Mouse (Mus musculus) Muller cell, postnatal 12 days (primary cell): ENCODE data around the gene Fam120b.

ENCODE experiments used
- DNase-seq: peaks from one replicate; pipeline ENCODE4 v3.0.0-alpha.2; 2015; ENCODE audit errors: inconsistent ontology term

Fam120b gene

DNA sequence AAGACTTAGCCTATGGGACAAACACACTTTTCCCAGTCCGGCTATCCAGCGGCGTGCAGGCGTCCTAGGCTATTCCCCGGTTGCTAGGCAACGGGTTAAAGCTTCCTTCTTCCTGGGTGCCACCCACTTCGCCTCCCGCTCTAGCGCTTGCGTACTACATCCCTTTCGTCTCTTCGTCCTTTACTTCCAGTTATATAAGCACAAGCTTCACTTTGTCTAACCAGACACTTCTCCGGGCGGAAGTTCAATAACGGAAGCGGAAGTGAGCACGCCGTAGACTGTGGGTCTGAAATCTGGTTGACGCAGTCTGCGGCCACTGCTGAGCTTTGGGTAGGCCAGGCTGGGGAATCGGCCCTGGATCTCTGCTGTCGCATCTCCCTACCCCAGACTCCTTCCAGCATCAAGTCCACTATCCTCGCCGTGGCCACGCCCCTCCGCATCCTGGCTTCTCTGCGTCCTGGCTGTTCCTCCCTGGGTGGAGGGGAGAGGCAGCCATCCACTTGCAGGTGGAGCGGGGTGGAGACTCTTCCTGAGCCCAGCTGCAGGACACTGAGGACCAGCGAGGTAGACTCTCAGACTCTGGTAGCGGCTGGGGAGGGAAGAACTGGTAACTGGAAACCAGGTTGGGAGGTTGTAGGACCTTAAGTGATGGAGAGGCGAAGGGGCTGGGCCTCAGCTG is at the start of gene Fam120b:
Fam120b (plus strand) TSS at position 206 of the 679 bp plus-strand sequence.
- DNase-seq: peak; percentile 95

DNA sequence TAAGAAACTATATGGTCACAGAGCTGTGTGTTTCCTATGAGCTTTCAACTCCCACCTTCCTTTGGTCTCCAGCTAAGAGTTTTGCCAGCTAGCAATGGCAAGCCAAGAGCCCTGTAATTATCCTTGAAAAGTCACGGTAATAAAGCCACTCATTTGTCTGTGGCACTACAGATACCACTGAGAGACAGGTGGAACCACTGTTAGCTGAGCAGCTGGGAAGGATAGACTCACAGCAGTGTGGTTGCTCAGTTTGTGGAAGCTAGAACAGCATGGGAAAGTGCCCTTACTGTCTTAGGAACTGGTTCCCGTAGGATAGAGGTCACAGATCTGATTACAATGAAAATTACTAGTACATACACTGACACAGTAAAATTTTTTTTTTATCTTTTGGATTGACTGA is 45.9 kb upstream of the Fam120b start:
- DNase-seq: no peak

- no peak for DNase-seq
These were observed 43.0 kb upstream of the Fam120b start for GRCm38 (mm10) chr17:15352869-15353610.

DNA sequence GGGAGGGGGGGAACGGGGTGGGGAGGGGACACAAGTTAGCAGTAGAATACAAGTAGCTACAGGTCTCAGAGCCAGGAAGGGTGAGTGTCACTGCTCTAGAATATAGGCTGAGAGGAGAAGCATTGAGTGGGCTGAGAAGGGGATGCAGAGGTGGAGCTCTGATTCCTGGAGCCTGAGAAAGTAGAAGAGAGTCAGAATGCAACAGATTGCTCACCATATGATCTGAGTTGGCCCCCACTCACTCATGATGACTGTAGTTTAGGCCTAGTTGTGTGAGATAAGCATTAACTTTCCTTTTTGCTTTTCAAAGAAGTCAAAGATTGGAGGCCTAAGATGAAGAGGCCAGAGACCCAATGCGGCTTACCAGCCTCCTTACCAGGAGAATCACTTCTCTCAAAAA is 42.0 kb upstream of the Fam120b start:
- no peak for DNase-seq

DNA sequence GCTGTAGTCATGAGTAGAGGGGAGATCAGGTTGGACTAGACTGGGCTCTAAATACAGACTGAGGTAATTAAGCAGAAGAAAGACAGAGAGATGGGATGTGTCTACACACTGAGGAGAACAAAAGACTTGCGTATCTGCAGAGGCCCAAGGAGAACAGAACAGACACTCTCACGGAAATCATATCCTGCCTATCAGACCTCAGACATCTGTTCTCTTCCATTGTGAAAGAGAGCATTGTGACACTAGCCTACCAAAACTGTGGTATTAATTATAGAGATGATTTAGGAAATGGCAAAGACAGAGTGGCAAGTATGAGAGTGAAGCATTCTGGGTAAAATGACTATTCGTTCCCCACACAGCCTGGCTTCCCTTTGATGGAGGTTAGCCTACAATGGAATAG is 40.9 kb upstream of the Fam120b start:
- DNase-seq: no peak

DNA sequence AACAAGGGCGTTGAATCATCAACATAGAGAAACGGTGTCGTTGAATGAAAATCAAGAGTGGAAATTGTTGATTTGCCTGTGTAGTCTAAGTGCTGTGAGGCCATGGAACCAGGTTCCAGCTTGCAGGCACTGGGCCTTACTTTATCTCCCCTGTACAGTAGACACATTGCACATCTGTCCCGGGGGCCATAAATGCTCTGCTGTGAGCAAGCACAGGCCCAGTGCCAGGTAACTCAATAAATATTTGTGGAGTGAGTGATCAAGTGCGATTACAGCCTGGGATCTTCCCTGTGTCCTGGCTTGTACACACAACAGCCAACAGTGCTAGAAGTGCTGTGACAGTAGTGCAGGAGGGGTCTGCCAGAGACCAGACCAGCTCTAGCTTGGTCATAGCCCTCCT is 39.5 kb upstream of the Fam120b start:
- no peak for DNase-seq

DNA sequence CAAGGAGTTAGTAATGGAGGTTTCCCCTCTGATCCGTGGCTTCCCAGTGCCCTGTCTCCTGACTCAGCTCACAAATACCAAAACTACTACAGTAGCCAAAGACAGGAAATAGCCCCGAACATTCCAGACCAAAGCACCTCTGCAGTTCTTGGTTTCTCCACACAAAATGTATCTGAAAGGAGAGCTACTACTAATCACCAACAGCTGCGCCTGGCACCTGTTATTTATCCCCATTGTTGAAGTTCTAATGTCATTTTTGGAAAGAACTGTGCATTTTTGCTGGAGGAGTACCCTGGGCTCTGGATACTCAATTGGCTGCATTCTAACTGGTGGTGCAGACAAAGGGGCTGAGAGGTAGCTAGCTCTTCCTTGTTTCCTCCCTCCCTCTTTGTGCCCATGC is 38.9 kb upstream of the Fam120b start:
- no peak for DNase-seq

GRCm38 (mm10) chr17:15363656-15364055 is 32.3 kb upstream of the Fam120b start:
- no peak for DNase-seq

DNA sequence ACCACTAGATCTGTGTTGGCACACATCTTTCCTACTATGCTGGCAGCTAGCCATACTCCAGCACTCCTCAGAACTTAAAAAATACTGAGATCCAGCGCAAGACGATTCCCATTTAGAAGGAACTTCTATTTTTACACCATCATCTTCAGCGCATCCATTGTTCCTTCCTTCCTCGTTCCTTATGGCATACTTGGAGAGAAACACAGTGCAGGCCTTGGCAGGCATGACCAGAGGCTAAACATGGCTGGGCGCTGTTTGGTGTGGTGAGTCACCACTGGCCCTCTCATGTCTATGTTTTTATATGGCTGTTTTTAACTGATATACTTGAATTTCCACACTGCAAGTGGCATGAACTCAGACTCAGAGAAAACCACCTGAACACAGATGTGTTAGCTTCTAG is 30.4 kb upstream of the Fam120b start:
- DNase-seq: no peak

- no peak for DNase-seq
These were observed 25.6 kb upstream of the Fam120b start for GRCm38 (mm10) chr17:15370401-15370800.

DNA sequence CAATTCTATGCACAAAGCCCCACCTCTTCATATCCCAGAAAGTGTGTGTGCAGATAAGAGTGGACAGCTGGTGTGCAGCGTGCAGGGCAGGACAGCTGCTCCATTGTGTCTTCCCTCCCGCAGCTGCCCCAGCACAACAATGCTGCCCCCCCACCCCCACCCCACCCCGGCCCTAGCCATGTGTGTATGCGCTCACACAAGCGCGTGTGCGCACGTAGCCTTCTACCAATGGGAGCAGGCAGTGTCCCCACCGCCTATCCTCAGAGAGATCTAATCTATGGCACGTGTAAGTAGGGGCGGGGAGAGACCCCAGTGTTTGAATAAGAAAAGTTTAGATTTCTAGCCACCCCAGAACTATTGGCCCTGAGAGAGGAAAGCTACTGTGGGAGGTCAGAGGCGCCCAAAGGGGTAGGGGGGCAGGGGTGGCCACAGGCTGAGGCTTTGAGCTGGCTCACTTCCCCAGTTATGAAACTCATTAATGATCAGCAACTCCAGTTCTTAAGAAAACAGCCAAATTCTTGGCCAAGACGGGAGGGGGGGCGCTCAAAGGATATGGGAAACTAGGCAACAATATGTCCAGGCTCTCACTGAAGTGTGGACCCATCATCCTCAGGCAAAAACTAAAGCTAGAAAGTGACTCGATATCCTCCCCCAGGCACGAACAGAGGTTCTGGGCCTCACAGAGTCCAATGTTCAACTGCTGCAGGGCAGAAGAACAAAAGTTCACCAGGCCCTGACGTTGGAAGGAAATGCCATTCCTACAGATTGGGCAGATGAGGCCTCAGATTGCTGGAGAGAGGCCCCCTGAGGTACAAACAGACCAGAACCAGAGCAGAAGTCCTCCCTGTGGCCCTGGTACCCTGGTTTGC is 23.8 kb upstream of the Fam120b start:
- no peak for DNase-seq

GRCm38 (mm10) chr17:15372931-15373652 is 22.9 kb upstream of the Fam120b start:
- DNase-seq: no peak

- DNase-seq: no peak
These were observed 21.5 kb upstream of the Fam120b start for GRCm38 (mm10) chr17:15374321-15375141.

DNA sequence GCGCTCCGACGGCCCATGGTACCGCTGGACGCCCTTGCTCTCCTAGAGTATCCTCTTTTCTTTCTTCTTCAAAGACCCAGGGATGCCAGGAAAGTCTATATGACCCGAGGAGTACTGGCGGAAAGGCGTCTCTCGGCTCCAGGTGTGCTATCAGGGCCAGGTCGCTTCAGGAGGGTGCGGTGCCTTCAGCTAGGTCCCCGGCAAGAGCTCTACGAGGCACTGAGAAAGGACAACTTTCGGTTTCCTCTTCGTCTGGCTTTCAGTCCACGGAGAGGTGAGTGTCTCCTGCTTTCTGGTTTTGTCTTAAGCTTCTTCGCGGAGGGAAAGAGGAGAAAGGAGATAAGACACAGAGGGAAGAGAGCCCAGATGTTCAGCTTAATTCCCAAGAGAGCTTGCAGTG is 20.8 kb upstream of the Fam120b start:
- DNase-seq: no peak

DNA sequence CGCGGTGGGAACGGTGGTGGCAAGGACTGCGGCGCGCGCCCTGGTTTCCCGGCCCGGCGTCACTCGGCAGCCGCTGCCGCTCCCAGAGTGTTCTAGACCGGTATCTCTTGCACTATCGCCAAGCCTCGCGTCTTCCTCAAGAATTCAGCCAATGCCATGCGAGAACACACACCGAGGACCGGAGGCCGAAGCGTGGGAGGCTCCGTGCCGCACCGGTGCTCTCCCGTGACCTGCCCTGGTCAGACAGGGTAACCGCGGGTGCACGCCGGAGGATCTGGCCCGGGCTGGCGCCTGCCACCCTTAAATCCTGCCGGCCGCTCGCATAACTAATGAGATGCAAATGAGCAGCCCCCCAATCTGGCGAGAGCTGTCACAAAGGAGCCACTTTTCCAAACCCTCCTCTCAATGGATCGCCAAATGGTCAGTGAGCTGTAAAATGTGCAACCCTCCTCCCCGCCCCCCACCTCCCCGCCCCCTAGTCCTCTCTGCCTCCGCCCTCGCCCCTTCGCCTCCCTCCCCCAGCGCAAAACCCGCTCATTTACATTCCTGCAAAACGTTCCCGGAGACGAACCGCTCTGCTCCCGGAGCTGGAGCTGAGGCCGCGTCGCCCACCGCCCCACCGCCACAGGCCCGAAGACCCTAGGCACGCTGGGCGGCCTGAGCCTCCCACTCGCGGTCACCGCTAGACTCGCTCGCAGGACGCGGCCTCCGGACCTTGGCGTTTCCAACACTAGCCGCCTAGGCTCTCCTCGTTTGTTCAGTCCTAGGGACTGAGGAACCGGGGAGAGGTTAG is 20.1 kb upstream of the Fam120b start:
- peak; percentile 84 for DNase-seq

- peak; percentile 51 for DNase-seq
These were observed 19.4 kb upstream of the Fam120b start, which contains the start of gene Dll1 for GRCm38 (mm10) chr17:15376494-15377181. TSS of gene Dll1 (minus strand) at chr17:15376872.

DNA sequence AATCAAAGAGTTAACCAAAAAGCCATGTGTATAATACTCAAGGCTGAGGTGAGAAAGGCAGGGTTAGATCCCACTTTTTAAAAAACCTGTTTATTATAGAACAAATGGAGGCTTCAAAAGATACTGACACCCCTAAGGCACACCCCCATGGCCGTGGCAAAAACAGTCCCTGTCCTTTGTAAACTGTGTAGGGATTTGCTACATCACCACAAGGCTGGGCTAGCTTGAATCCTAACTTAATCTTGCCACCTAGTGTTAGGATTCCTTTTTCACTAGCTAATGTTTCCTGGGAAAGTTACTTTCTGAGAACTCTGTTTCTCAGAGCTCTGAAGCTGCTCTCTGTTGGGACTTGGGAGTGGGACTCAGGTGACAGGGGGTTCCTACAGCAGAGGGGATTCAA is 18.1 kb upstream of the Fam120b start:
- DNase-seq: peak; percentile 60

- no peak for DNase-seq
These were observed 17.4 kb upstream of the Fam120b start for GRCm38 (mm10) chr17:15378413-15379109.
